ENCODE assay signal across 16 mouse cellular contexts in the genomic region with DNA sequence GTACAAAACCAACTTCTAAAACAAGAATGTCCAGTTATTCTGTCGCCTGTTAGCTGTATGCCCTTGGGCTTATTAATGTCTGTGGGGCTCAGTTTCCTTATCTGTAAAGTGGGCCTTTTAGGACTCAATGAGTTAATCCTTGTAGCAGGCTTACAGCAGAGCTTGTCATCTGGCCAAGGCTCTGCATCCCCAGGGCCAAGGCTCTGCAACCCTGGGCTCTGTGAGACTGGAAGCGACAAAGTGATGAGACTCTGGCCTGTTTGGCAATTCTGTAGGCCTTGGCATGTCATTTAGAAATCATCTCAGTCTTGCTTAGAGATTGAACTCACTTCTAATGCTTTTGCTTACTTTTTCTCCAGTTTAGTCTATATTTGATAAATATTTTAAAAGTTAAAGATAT.
"Had no signal": no experiment of that assay in that cellular context is flagged by ENCODE, and none has a peak within 500 bp of the region (broad histone marks: within the 10 kb centered on the region; RNA-seq: fewer than 3 reads in every experiment).

No protein-coding gene starts in this region.

- DNase-seq: lung, adult 2 months; lung, postnatal 4 days; midbrain, embryonic 14.5 days; retina, postnatal 1 day; right cerebral cortex, postnatal 14 days; thymus, adult 2 months; thymus, postnatal 25 days; thymus, postnatal 4 days had no signal

- H3K27me3 ChIP-seq: lung, embryonic 15.5 days; midbrain, embryonic 12.5 days; neural tube, embryonic 13.5 days; neural tube, embryonic 15.5 days; stomach, embryonic 15.5 days had no signal

- H3K4me3 ChIP-seq: lung, embryonic 15.5 days; midbrain, embryonic 10.5 days; midbrain, embryonic 12.5 days; myocyte; neural tube, embryonic 13.5 days; neural tube, embryonic 15.5 days; stomach, embryonic 15.5 days had no signal

- H3K27ac ChIP-seq: lung, embryonic 15.5 days; midbrain, embryonic 10.5 days; midbrain, embryonic 12.5 days; neural tube, embryonic 15.5 days; stomach, embryonic 15.5 days; stomach, postnatal 0 days had no signal

- H3K36me3 ChIP-seq: lung, embryonic 15.5 days; midbrain, embryonic 10.5 days; midbrain, embryonic 12.5 days; neural tube, embryonic 13.5 days; neural tube, embryonic 15.5 days; stomach, embryonic 15.5 days had no signal

- H3K9me3 ChIP-seq: lung, embryonic 15.5 days; midbrain, embryonic 10.5 days; midbrain, embryonic 12.5 days; neural tube, embryonic 13.5 days; neural tube, embryonic 15.5 days; stomach, embryonic 15.5 days had no signal

- H3K4me1 ChIP-seq: lung, embryonic 15.5 days; stomach, embryonic 15.5 days had no signal
